Mouse (Mus musculus): Measurements from ENCODE around the gene Tbxa2r.

- TF ChIP-seq CTCF (IDR thresholded peaks at IDR 0.05; ENCODE audit: borderline replicate concordance, control insufficient read depth, extremely low read depth, insufficient read depth, low read length, poor library complexity) (no peak), POLR2A (IDR thresholded peaks at IDR 0.05; ENCODE audit: control insufficient read depth, extremely low read depth, insufficient read depth, low read length, poor library complexity) (no peak)
These were observed 16.6 kb downstream of the Tbxa2r start for GRCm38 (mm10) chr10:81345162-81345534.

All from thymus, adult 2 months (tissue).